Mouse (Mus musculus) heart, embryonic 10.5 days (tissue): Measurements from ENCODE around the gene Fam43b. TPM values are rescaled to one million over a fixed set of nuclear protein-coding genes. Genes with fewer than 3 reads are reported as not detected.

Experiments used
- DNase-seq: peaks from one replicate; pipeline ENCODE4 v3.0.0-alpha.2; 2017; ENCODE audit warnings: low spot score
- H3K27ac ChIP-seq: fragments of 300-500 bp; sonication (generic); 2 replicates; pipeline ENCODE4 v1.5.1; 2016; ENCODE audit warnings: mild to moderate bottlenecking
- H3K27me3 ChIP-seq: fragments of 300-500 bp; sonication (generic); 2 replicates; pipeline ENCODE4 v1.6.1; 2016; ENCODE audit warnings: mild to moderate bottlenecking; ENCODE audit not compliant: poor library complexity, insufficient read depth, severe bottlenecking
- H3K36me3 ChIP-seq: fragments of 300-500 bp; sonication (generic); 2 replicates; pipeline ENCODE4 v1.6.1; 2016; ENCODE audit warnings: mild to moderate bottlenecking, moderate library complexity
- H3K4me1 ChIP-seq: fragments of 300-500 bp; sonication (generic); 2 replicates; pipeline ENCODE4 v1.6.1; 2016; ENCODE audit warnings: mild to moderate bottlenecking
- H3K4me3 ChIP-seq: fragments of 300-500 bp; sonication (generic); 2 replicates; pipeline ENCODE4 v1.5.1; 2016; ENCODE audit warnings: mild to moderate bottlenecking, moderate library complexity
- H3K9me3 ChIP-seq: fragments of 300-500 bp; sonication (generic); 2 replicates; pipeline ENCODE4 v1.6.1; 2016; ENCODE audit warnings: mild to moderate bottlenecking, moderate library complexity
- WGBS: fragments of 180-500 bp; shearing (Covaris S2); methylation state at CpG from one replicate; pipeline ENCODE4 v1.1.7; 2016; 5-methylcytosine and 5-hydroxymethylcytosine counted together
- polyA plus RNA-seq: library from polyadenylated mRNA; unstranded; fragments of >200 nt; fragmentation: Nextera tagmentation; extraction: Ambion mirVana; gene quantifications from 2 replicates; pipeline ENCODE4 v1.2.1, GENCODE M21; 2016

Fam43b gene
- polyA plus RNA-seq, 1 experiment from 2014 or later, result 0.16 TPM

GRCm38 (mm10) chr4:138415991-138416390 is 19.7 kb upstream of the Fam43b start:
- Histone ChIP-seq H3K36me3 (no peaks in the 10 kb centered on the region), H3K9me3 (no peaks in the 10 kb centered on the region), H3K4me3 (no peak overlapping the region), H3K27me3 (peaks cover 56% of the 10 kb centered on the region), H3K4me1 (peaks cover 19% of the 10 kb centered on the region), H3K27ac (no peak overlapping the region)
- WGBS, result 80% methylated on average over 3 of the region's 3 CpGs
- DNase-seq, result no peak

GRCm38 (mm10) chr4:138414725-138415124 is 18.4 kb upstream of the Fam43b start:
- no peak for DNase-seq
- Histone ChIP-seq H3K36me3 (no peaks in the 10 kb centered on the region), H3K27me3 (peaks cover 57% of the 10 kb centered on the region), H3K9me3 (no peaks in the 10 kb centered on the region), H3K4me1 (peaks cover 19% of the 10 kb centered on the region), H3K27ac (peak overlapping the region; percentile 32; the same call in 1 of the 2 replicates), H3K4me3 (peak overlapping the region; percentile 28; the same call in 1 of the 2 replicates)
- 11% methylated on average over 6 of the region's 6 CpGs for WGBS

GRCm38 (mm10) chr4:138411504-138412121 is 15.3 kb upstream of the Fam43b start:
- no peak for DNase-seq
- Histone ChIP-seq H3K4me1 (peaks cover 19% of the 10 kb centered on the region), H3K27ac (no peak overlapping the region), H3K9me3 (no peaks in the 10 kb centered on the region), H3K4me3 (no peak overlapping the region), H3K27me3 (peaks cover 50% of the 10 kb centered on the region), H3K36me3 (no peaks in the 10 kb centered on the region)
- WGBS, result 48% methylated on average over 7 of the region's 7 CpGs

GRCm38 (mm10) chr4:138411011-138411410 is 14.7 kb upstream of the Fam43b start:
- no peak overlapping the region for H3K27ac ChIP-seq
- H3K27me3 ChIP-seq, result peaks cover 50% of the 10 kb centered on the region
- no peak overlapping the region for H3K4me3 ChIP-seq
- WGBS, result 7% methylated on average over 5 of the region's 5 CpGs
- no peaks in the 10 kb centered on the region for H3K9me3 ChIP-seq
- peaks cover 19% of the 10 kb centered on the region for H3K4me1 ChIP-seq
- no peak for DNase-seq
- no peaks in the 10 kb centered on the region for H3K36me3 ChIP-seq

GRCm38 (mm10) chr4:138407479-138408194 is 11.3 kb upstream of the Fam43b start:
- WGBS, result 68% methylated on average over 12 of the region's 13 CpGs
- H3K27me3 ChIP-seq, result peaks cover 35% of the 10 kb centered on the region

GRCm38 (mm10) chr4:138404806-138405205 is 8.5 kb upstream of the Fam43b start:
- peaks cover 21% of the 10 kb centered on the region for H3K27me3 ChIP-seq
- H3K27ac ChIP-seq, result no peak overlapping the region
- no peaks in the 10 kb centered on the region for H3K4me1 ChIP-seq
- H3K4me3 ChIP-seq, result no peak overlapping the region
- H3K36me3 ChIP-seq, result no peaks in the 10 kb centered on the region
- no peaks in the 10 kb centered on the region for H3K9me3 ChIP-seq
- DNase-seq, result peak; percentile 78
- 2% methylated on average over 2 of the region's 2 CpGs for WGBS

More at GRCm38 (mm10) chr4:138407479-138408194, 11.3 kb upstream of the Fam43b start:
- Histone ChIP-seq H3K27ac (no peak overlapping the region), H3K4me1 (no peaks in the 10 kb centered on the region), H3K36me3 (no peaks in the 10 kb centered on the region), H3K9me3 (no peaks in the 10 kb centered on the region), H3K4me3 (no peak overlapping the region)
- no peak for DNase-seq

GRCm38 (mm10) chr4:138396711-138397110 is 383 bp upstream of the Fam43b start:
- Histone ChIP-seq H3K9me3 (no peaks in the 10 kb centered on the region), H3K27me3 (peaks cover 92% of the 10 kb centered on the region), H3K36me3 (no peaks in the 10 kb centered on the region), H3K4me3 (peak overlapping the region; percentile 60), H3K4me1 (peaks cover 24% of the 10 kb centered on the region), H3K27ac (no peak overlapping the region)
- no peak for DNase-seq
- WGBS, result 8% methylated on average over 8 of the region's 8 CpGs

GRCm38 (mm10) chr4:138395087-138395970 is 999 bp downstream of the Fam43b start:
- WGBS, result under 1% methylated on average over 102 of the region's 103 CpGs
- H3K9me3 ChIP-seq, result no peaks in the 10 kb centered on the region
- H3K27ac ChIP-seq, result peak overlapping the region; percentile 8; the same call in 1 of the 2 replicates

GRCm38 (mm10) chr4:138393703-138394102 is 2.6 kb downstream of the Fam43b start:
- H3K36me3 ChIP-seq, result no peaks in the 10 kb centered on the region
- 51% methylated on average over 7 of the region's 7 CpGs for WGBS
- peaks cover 90% of the 10 kb centered on the region for H3K27me3 ChIP-seq
- no peaks in the 10 kb centered on the region for H3K9me3 ChIP-seq
- no peak overlapping the region for H3K4me3 ChIP-seq
- H3K4me1 ChIP-seq, result peaks cover 24% of the 10 kb centered on the region
- no peak overlapping the region for H3K27ac ChIP-seq
- DNase-seq, result no peak

More at GRCm38 (mm10) chr4:138395087-138395970, 999 bp downstream of the Fam43b start:
- Histone ChIP-seq H3K27me3 (peaks cover 95% of the 10 kb centered on the region), H3K4me3 (peak overlapping the region; percentile 60), H3K4me1 (peaks cover 24% of the 10 kb centered on the region), H3K36me3 (no peaks in the 10 kb centered on the region)
- no peak for DNase-seq

- no peak for DNase-seq
- Histone ChIP-seq H3K4me1 (no peaks in the 10 kb centered on the region), H3K27me3 (peaks cover 35% of the 10 kb centered on the region), H3K4me3 (no peak overlapping the region), H3K36me3 (no peaks in the 10 kb centered on the region), H3K9me3 (no peaks in the 10 kb centered on the region), H3K27ac (no peak overlapping the region)
- WGBS, result 43% methylated on average over 4 of the region's 4 CpGs
Observed at GRCm38 (mm10) chr4:138383789-138384188, 12.5 kb downstream of the Fam43b start.

- H3K27me3 ChIP-seq, result peaks cover 35% of the 10 kb centered on the region
- H3K27ac ChIP-seq, result no peak overlapping the region
- WGBS, result 68% methylated on average over 6 of the region's 6 CpGs
- no peak for DNase-seq
- no peak overlapping the region for H3K4me3 ChIP-seq
- H3K4me1 ChIP-seq, result no peaks in the 10 kb centered on the region
- no peaks in the 10 kb centered on the region for H3K36me3 ChIP-seq
- no peaks in the 10 kb centered on the region for H3K9me3 ChIP-seq
Observed at GRCm38 (mm10) chr4:138382462-138382861, 13.9 kb downstream of the Fam43b start.

- Histone ChIP-seq H3K4me3 (no peak overlapping the region), H3K9me3 (no peaks in the 10 kb centered on the region), H3K36me3 (no peaks in the 10 kb centered on the region), H3K27me3 (peaks cover 33% of the 10 kb centered on the region), H3K27ac (no peak overlapping the region), H3K4me1 (no peaks in the 10 kb centered on the region)
- no peak for DNase-seq
- WGBS, result 58% methylated on average over 10 of the region's 10 CpGs
Observed at GRCm38 (mm10) chr4:138380132-138380689, 16.1 kb downstream of the Fam43b start.
